Mouse (Mus musculus) midbrain, embryonic 10.5 days (tissue): ENCODE measurements around the gene Tbcel. TPM values are rescaled to one million over a fixed set of nuclear protein-coding genes. Genes with fewer than 3 reads are reported as not detected.

Source experiments
- DNase-seq: peaks from one replicate; pipeline ENCODE4 v3.0.0-alpha.2; 2017; ENCODE audit warnings: low spot score
- H3K27ac ChIP-seq: fragments of 300-500 bp; sonication (generic); replicated peaks from 2 replicates; pipeline ENCODE4 v1.5.1; 2016; ENCODE audit warnings: mild to moderate bottlenecking
- H3K27me3 ChIP-seq: fragments of 300-500 bp; sonication (generic); 2 replicates; pipeline ENCODE4 v1.6.1; 2016; ENCODE audit warnings: low read depth, mild to moderate bottlenecking; ENCODE audit not compliant: poor library complexity, severe bottlenecking
- H3K36me3 ChIP-seq: fragments of 300-500 bp; sonication (generic); 2 replicates; pipeline ENCODE4 v1.6.1; 2016; ENCODE audit warnings: mild to moderate bottlenecking, moderate library complexity
- H3K4me1 ChIP-seq: fragments of 300-500 bp; sonication (generic); 2 replicates; pipeline ENCODE4 v1.6.1; 2016
- H3K4me3 ChIP-seq: fragments of 300-500 bp; sonication (generic); 2 replicates; pipeline ENCODE4 v1.5.1; 2016; ENCODE audit warnings: mild to moderate bottlenecking, moderate library complexity
- H3K9me3 ChIP-seq: fragments of 300-500 bp; sonication (generic); replicated peaks from 2 replicates; pipeline ENCODE4 v1.6.1; 2016; ENCODE audit warnings: mild to moderate bottlenecking
- WGBS: fragments of 180-500 bp; shearing (Covaris S2); methylation state at CpG from one replicate; pipeline ENCODE4 v1.1.7; 2016; 5-methylcytosine and 5-hydroxymethylcytosine counted together
- microRNA-seq: library from miRNA; unstranded; fragments of <30 nt; microRNA quantifications from one replicate; pipeline ENCODE4, GENCODE M21; 2017
- polyA plus RNA-seq: library from polyadenylated mRNA; unstranded; fragments of >200 nt; fragmentation: Nextera tagmentation; extraction: Ambion mirVana; gene quantifications from 2 replicates; pipeline ENCODE4 v1.2.1, GENCODE M21; 2016

Tbcel gene
- polyA plus RNA-seq, 1 experiment from 2014 or later, result 3.7 TPM

GRCm38 (mm10) chr9:42394321-42394720 lies 113.3 kb downstream of the Tbcel start:
- Histone ChIP-seq H3K4me3 (no peak overlapping the region), H3K4me1 (peaks cover 3% of the 10 kb centered on the region), H3K27me3 (no peaks in the 10 kb centered on the region), H3K9me3 (no peaks in the 10 kb centered on the region), H3K27ac (no peak overlapping the region), H3K36me3 (no peaks in the 10 kb centered on the region)
- WGBS, result 85% methylated on average over 8 of the region's 8 CpGs
- DNase-seq, result no peak

- 78% methylated on average over 6 of the region's 6 CpGs for WGBS
These were observed 114.7 kb downstream of the Tbcel start for GRCm38 (mm10) chr9:42392927-42393326.

GRCm38 (mm10) chr9:42388490-42388889 lies 119.1 kb downstream of the Tbcel start:
- DNase-seq, result no peak
- Histone ChIP-seq H3K36me3 (no peaks in the 10 kb centered on the region), H3K27ac (no peak overlapping the region), H3K9me3 (no peaks in the 10 kb centered on the region), H3K27me3 (no peaks in the 10 kb centered on the region), H3K4me1 (no peaks in the 10 kb centered on the region), H3K4me3 (no peak overlapping the region)
- WGBS, result 53% methylated on average over 4 of the region's 4 CpGs

More at GRCm38 (mm10) chr9:42392927-42393326, 114.7 kb downstream of the Tbcel start:
- Histone ChIP-seq H3K9me3 (no peaks in the 10 kb centered on the region), H3K4me1 (no peaks in the 10 kb centered on the region), H3K36me3 (no peaks in the 10 kb centered on the region), H3K4me3 (no peak overlapping the region), H3K27me3 (no peaks in the 10 kb centered on the region), H3K27ac (no peak overlapping the region)
- DNase-seq, result no peak

- H3K9me3 ChIP-seq, result no peaks in the 10 kb centered on the region
- DNase-seq, result no peak
- WGBS, result 83% methylated on average over 8 of the region's 8 CpGs
These were observed 120.6 kb downstream of the Tbcel start for GRCm38 (mm10) chr9:42387038-42387437.

GRCm38 (mm10) chr9:42385656-42386055 lies 122.0 kb downstream of the Tbcel start:
- H3K4me3 ChIP-seq, result no peak overlapping the region
- DNase-seq, result no peak
- H3K36me3 ChIP-seq, result no peaks in the 10 kb centered on the region
- H3K4me1 ChIP-seq, result no peaks in the 10 kb centered on the region
- no peak overlapping the region for H3K27ac ChIP-seq
- no peaks in the 10 kb centered on the region for H3K9me3 ChIP-seq
- WGBS, result 88% methylated on average over 13 of the region's 13 CpGs
- no peaks in the 10 kb centered on the region for H3K27me3 ChIP-seq

More at GRCm38 (mm10) chr9:42387038-42387437, 120.6 kb downstream of the Tbcel start:
- H3K27ac ChIP-seq, result no peak overlapping the region
- H3K4me1 ChIP-seq, result no peaks in the 10 kb centered on the region
- H3K4me3 ChIP-seq, result no peak overlapping the region
- no peaks in the 10 kb centered on the region for H3K36me3 ChIP-seq
- H3K27me3 ChIP-seq, result no peaks in the 10 kb centered on the region

GRCm38 (mm10) chr9:42382628-42383347 lies 124.8 kb downstream of the Tbcel start:
- H3K4me3 ChIP-seq, result no peak overlapping the region
- no peaks in the 10 kb centered on the region for H3K9me3 ChIP-seq
- H3K27me3 ChIP-seq, result no peaks in the 10 kb centered on the region
- DNase-seq, result no peak
- 88% methylated on average over 8 of the region's 8 CpGs for WGBS
- H3K4me1 ChIP-seq, result no peaks in the 10 kb centered on the region
- no peaks in the 10 kb centered on the region for H3K36me3 ChIP-seq
- H3K27ac ChIP-seq, result no peak overlapping the region

- Histone ChIP-seq H3K4me1 (no peaks in the 10 kb centered on the region), H3K27me3 (no peaks in the 10 kb centered on the region), H3K4me3 (no peak overlapping the region), H3K27ac (no peak overlapping the region), H3K9me3 (no peaks in the 10 kb centered on the region), H3K36me3 (no peaks in the 10 kb centered on the region)
- no peak for DNase-seq
- 81% methylated on average over 5 of the region's 5 CpGs for WGBS
These were observed 125.5 kb downstream of the Tbcel start for GRCm38 (mm10) chr9:42382063-42382462.

GRCm38 (mm10) chr9:42378071-42378470 lies 129.5 kb downstream of the Tbcel start:
- no peak for DNase-seq
- Histone ChIP-seq H3K4me3 (no peak overlapping the region), H3K36me3 (no peaks in the 10 kb centered on the region), H3K27ac (no peak overlapping the region), H3K9me3 (no peaks in the 10 kb centered on the region), H3K4me1 (no peaks in the 10 kb centered on the region), H3K27me3 (no peaks in the 10 kb centered on the region)
- WGBS, result 83% methylated on average over 4 of the region's 4 CpGs

GRCm38 (mm10) chr9:42377656-42378055 lies 130.0 kb downstream of the Tbcel start:
- no peaks in the 10 kb centered on the region for H3K27me3 ChIP-seq
- no peak overlapping the region for H3K4me3 ChIP-seq

GRCm38 (mm10) chr9:42371670-42372368 lies 135.8 kb downstream of the Tbcel start:
- Histone ChIP-seq H3K4me1 (no peaks in the 10 kb centered on the region), H3K4me3 (no peak overlapping the region), H3K9me3 (no peaks in the 10 kb centered on the region), H3K27me3 (no peaks in the 10 kb centered on the region), H3K36me3 (no peaks in the 10 kb centered on the region), H3K27ac (no peak overlapping the region)
- 87% methylated on average over 6 of the region's 6 CpGs for WGBS
- DNase-seq, result no peak

More at GRCm38 (mm10) chr9:42377656-42378055, 130.0 kb downstream of the Tbcel start:
- Histone ChIP-seq H3K9me3 (no peaks in the 10 kb centered on the region), H3K4me1 (no peaks in the 10 kb centered on the region), H3K27ac (no peak overlapping the region), H3K36me3 (no peaks in the 10 kb centered on the region)
- WGBS, result 95% methylated on average over 15 of the region's 15 CpGs
- DNase-seq, result no peak

Small RNA genes lying within 50 kb of the gene (microRNA-seq; reads per million reads assigned to microRNA genes)
- not detected for gene Gm44311

Other genes starting within 250 kb of the Tbcel start
- gene Sc5d, start 243.6 kb downstream of the Tbcel start, polyA plus RNA-seq, result 64.8 and 71.0 TPM in 2 replicates
- 0.54 and 0.68 TPM in 2 replicates for gene Tecta, start 107.9 kb downstream of the Tbcel start, polyA plus RNA-seq